Mouse (Mus musculus): ENCODE results near the gene Dhx30.

The Dhx30 gene

DNA sequence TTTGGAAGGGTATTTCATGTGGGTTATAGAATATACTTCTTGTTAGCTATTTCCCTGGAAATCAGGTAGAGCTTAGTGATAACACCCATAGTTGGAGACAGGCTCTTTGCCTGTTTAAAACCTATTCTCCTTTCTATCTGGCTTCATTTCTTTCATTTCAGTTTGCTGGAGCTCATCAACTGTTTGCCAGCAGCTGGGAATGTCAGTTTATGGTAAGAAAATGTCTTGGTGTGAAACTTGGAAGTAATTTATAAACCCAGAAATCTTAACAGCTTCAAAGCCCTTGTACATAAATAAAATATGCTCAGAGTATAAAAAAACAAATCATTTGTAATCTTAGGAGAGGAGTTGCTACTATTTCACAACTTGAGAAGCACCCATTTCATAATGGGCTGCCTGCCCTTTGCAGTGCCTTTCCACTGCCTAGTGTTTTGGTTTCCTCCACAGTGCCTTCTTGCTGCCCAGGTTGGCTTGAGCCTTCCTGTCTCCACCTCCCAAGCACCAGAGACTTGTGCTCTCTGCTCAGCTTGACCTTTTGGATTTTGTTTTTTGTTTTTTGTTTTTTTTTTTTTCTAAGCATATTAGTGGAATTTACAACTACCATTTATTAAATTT is 71.8 kb downstream of the Dhx30 start:
- no peak for DNase-seq (ENCODE audit: low spot score)

DNA sequence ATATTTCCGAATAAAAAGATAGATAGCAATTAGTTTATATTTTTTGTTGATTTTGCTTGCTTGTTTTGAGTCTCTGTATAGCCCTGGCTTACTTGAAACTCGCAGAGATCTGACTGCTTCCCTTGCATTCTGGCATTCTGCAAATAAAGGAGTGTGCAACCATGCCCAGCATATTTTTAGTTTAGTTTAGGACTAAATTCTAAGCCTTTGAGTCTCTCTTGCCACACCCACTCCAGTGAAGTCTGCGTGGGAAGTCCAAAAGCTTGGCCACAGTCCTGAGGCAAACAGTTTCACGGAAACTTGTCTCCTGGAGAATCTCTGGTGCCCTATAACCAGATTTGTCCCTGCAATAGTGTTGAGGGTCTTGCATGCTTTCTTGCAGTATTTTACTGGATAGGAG is 73.3 kb downstream of the Dhx30 start:
- no peak for DNase-seq (ENCODE audit: low spot score)

DNA sequence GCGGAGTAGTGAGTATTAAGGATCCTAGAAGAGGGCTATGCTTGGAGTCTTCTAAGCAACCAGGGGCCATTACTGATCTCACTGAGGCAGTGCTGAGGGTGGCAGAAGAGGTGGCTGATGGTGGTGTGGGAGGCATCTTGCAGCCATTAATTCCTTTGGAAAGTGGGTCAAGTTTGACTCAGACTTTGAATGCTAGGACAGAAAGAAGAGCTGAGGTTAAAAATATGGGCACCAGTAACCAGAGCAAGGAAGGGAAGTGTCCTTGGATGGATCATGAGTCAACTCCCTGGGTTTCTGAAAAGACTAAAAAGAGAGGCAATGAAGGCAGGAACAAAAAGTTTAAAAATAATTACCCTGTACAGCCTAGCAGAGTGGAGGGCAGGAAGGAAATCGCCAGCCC is 79.1 kb downstream of the Dhx30 start:
- no peak for DNase-seq (ENCODE audit: low spot score)

- DNase-seq (ENCODE audit: low spot score), result no peak
Observed at GRCm38 (mm10) chr9:110037895-110038294, 79.7 kb downstream of the Dhx30 start.

- DNase-seq (ENCODE audit: low spot score), result no peak
Observed at GRCm38 (mm10) chr9:110035091-110035490, 82.5 kb downstream of the Dhx30 start.
